In genomic region chr6:116671031-116671430, GRCm38 (mm10) we compare ENCODE assay signal across 8 mouse cellular contexts. TPM values are rescaled to one million over a fixed set of nuclear protein-coding genes. Genes with fewer than 3 reads are reported as not detected.
DNase-seq lines count a peak whose midpoint lies in the region; ATAC-seq and TF ChIP-seq lines count a peak whose summit lies in the region.

No protein-coding gene starts in this region.

- H3K9me3 ChIP-seq in embryonic facial prominence, embryonic 10.5 days = no peaks in the 10 kb centered on the region
- no peaks in the 10 kb centered on the region for H3K9me3 ChIP-seq in hindbrain, postnatal 0 days (ENCODE audit: low read length)
- H3K9me3 ChIP-seq in neural tube, embryonic 14.5 days (ENCODE audit: control insufficient read depth, low read length) = no peaks in the 10 kb centered on the region

- 7% methylated on average over 5 of the region's 5 CpGs for WGBS in embryonic facial prominence, embryonic 10.5 days
- WGBS in hindbrain, postnatal 0 days = 16% methylated on average over 5 of the region's 5 CpGs
- 6% methylated on average over 5 of the region's 5 CpGs for WGBS in neural tube, embryonic 14.5 days

- peak; percentile 69 for DNase-seq in left cerebral cortex, postnatal 4 days
- DNase-seq in left cerebral cortex, adult 8-10 months (ENCODE audit: low spot score in 2 of 2) = no peak
- DNase-seq in embryonic facial prominence, embryonic 10.5 days (ENCODE audit: low spot score) = peak; percentile 45
- peak; percentile 51 for DNase-seq in hindbrain, postnatal 0 days (ENCODE audit: low spot score)
- DNase-seq in frontal cortex, postnatal 36 days (ENCODE audit: low spot score in 2 of 2) = no peak
- DNase-seq in adrenal gland, postnatal 25 days = no peak

- ATAC-seq in hindbrain, postnatal 0 days = peak; percentile 10
- ATAC-seq in neural tube, embryonic 14.5 days (ENCODE audit: low read depth) = peak; percentile 15; the same call in 1 of the 2 replicates
- no peak for ATAC-seq in inflammation-experienced regulatory T-cells, adult 6 months

- peaks cover 40% of the 10 kb centered on the region for H3K27me3 ChIP-seq in embryonic facial prominence, embryonic 10.5 days (replicated peaks; ENCODE audit: low read depth, poor library complexity, severe bottlenecking)
- no peaks in the 10 kb centered on the region for H3K27me3 ChIP-seq in hindbrain, postnatal 0 days (ENCODE audit: insufficient read depth, low read length)
- no peaks in the 10 kb centered on the region for H3K27me3 ChIP-seq in neural tube, embryonic 14.5 days (ENCODE audit: control insufficient read depth, insufficient read depth, low read length)

- H3K4me3 ChIP-seq in embryonic facial prominence, embryonic 10.5 days = peak overlapping the region; percentile 19; the same call in 1 of the 2 replicates
- H3K4me3 ChIP-seq in hindbrain, postnatal 0 days (ENCODE audit: low read length) = no peak overlapping the region
- no peak overlapping the region for H3K4me3 ChIP-seq in neural tube, embryonic 14.5 days (ENCODE audit: low read depth, low read length)

- no peaks in the 10 kb centered on the region for H3K36me3 ChIP-seq in embryonic facial prominence, embryonic 10.5 days (replicated peaks)
- no peaks in the 10 kb centered on the region for H3K36me3 ChIP-seq in hindbrain, postnatal 0 days (ENCODE audit: insufficient read depth, low read length)
- H3K36me3 ChIP-seq in neural tube, embryonic 14.5 days (ENCODE audit: control insufficient read depth, insufficient read depth, low read length) = no peaks in the 10 kb centered on the region

- intact Hi-C loops in left cerebral cortex, postnatal 4 days (cut with DNase I) = no loop called here

- H3K4me2 ChIP-seq in hindbrain, postnatal 0 days (ENCODE audit: low read depth, low read length) = peak overlapping the region; percentile 79
- H3K4me2 ChIP-seq in neural tube, embryonic 14.5 days (ENCODE audit: low read depth, low read length) = peak overlapping the region; percentile 26; the same call in 1 of the 2 replicates

- H3K27ac ChIP-seq in embryonic facial prominence, embryonic 10.5 days (replicated peaks) = peak overlapping the region; percentile 68
- H3K27ac ChIP-seq in hindbrain, postnatal 0 days = peak overlapping the region; percentile 67; the same call in 1 of the 2 replicates
- H3K27ac ChIP-seq in neural tube, embryonic 14.5 days (ENCODE audit: low read depth, low read length) = peak overlapping the region; percentile 39; the same call in 1 of the 2 replicates

- H3K9ac ChIP-seq in hindbrain, postnatal 0 days (replicated peaks; ENCODE audit: low read length) = no peak overlapping the region
- H3K9ac ChIP-seq in neural tube, embryonic 14.5 days (replicated peaks; ENCODE audit: low read depth, low read length) = peak overlapping the region; percentile 25; the same call in 1 of the 2 replicates

- no peak for TF ChIP-seq CTCF in hindbrain, postnatal 0 days (IDR thresholded peaks at IDR 0.05; ENCODE audit: low read depth)

- peaks cover 78% of the 10 kb centered on the region for H3K4me1 ChIP-seq in embryonic facial prominence, embryonic 10.5 days
- H3K4me1 ChIP-seq in hindbrain, postnatal 0 days (ENCODE audit: insufficient read depth, low read length) = peaks cover 26% of the 10 kb centered on the region
- H3K4me1 ChIP-seq in neural tube, embryonic 14.5 days (ENCODE audit: control insufficient read depth, insufficient read depth, low read length) = peaks cover 21% of the 10 kb centered on the region; the same call in 1 of the 2 replicates

RNA-seq across cellular contexts. Expression of gene Rassf4, which starts 2.7 kb away (rescaled TPM):
- total RNA-seq in left cerebral cortex, postnatal 4 days (2021) = 1 to 10 TPM; 2.9 to 3.4 TPM
- 1 to 10 TPM; 6.2 to 8.6 (median 7.4) TPM for total RNA-seq in left cerebral cortex, adult 8-10 months (2022)
- 12.8 and 19.0 TPM in 2 replicates for polyA plus RNA-seq in embryonic facial prominence, embryonic 10.5 days (2016; fragmentation: Nextera tagmentation; extraction: Ambion mirVana)
- 18.2 and 37.1 TPM in 2 replicates for total RNA-seq in hindbrain, postnatal 0 days (2014; rRNA removed)
- 29.4 and 32.1 TPM in 2 replicates for polyA plus RNA-seq in hindbrain, postnatal 0 days (2015; fragmentation: Nextera tagmentation; extraction: Ambion mirVana)
- 25.3 and 32.3 TPM in 2 replicates for polyA plus RNA-seq in neural tube, embryonic 14.5 days (2014; fragmentation: Nextera tagmentation; extraction: Ambion mirVana)
- polyA plus RNA-seq in inflammation-experienced regulatory T-cells, adult 6 months (2017; shearing (Covaris generic)) = 1 to 10 TPM; 1.6 to 3.9 (median 1.9) TPM
- 2.2 and 4.8 TPM in 2 replicates for total RNA-seq in adrenal gland, postnatal 25 days (2021)

RNA-seq across cellular contexts. Expression of gene Depp1, which starts 20.6 kb away (rescaled TPM):
- total RNA-seq in left cerebral cortex, postnatal 4 days (2021) = 1 to 10 TPM in 1 of 2 experiments, under 1 TPM in 1; 0.54 to 2.7 TPM
- total RNA-seq in left cerebral cortex, adult 8-10 months (2022) = 1 to 10 TPM; 1.7 to 3.3 (median 2.4) TPM
- polyA plus RNA-seq in embryonic facial prominence, embryonic 10.5 days (2016; fragmentation: Nextera tagmentation; extraction: Ambion mirVana) = 16.5 and 20.6 TPM in 2 replicates
- 6.8 and 27.5 TPM in 2 replicates for total RNA-seq in hindbrain, postnatal 0 days (2014; rRNA removed)
- polyA plus RNA-seq in hindbrain, postnatal 0 days (2015; fragmentation: Nextera tagmentation; extraction: Ambion mirVana) = 4.2 and 4.8 TPM in 2 replicates
- 6.9 and 8.5 TPM in 2 replicates for polyA plus RNA-seq in neural tube, embryonic 14.5 days (2014; fragmentation: Nextera tagmentation; extraction: Ambion mirVana)
- not detected for polyA plus RNA-seq in inflammation-experienced regulatory T-cells, adult 6 months (2017; shearing (Covaris generic))
- total RNA-seq in adrenal gland, postnatal 25 days (2021) = 3.6 and 4.7 TPM in 2 replicates

RNA-seq across cellular contexts. Expression of gene Zfp422, which starts 42.2 kb away (rescaled TPM):
- 10 to 100 TPM; 42.0 to 49.9 TPM for total RNA-seq in left cerebral cortex, postnatal 4 days (2021)
- total RNA-seq in left cerebral cortex, adult 8-10 months (2022) = 10 to 100 TPM; 19.5 to 32.6 (median 23.2) TPM
- 267 TPM in 2 replicates for polyA plus RNA-seq in embryonic facial prominence, embryonic 10.5 days (2016; fragmentation: Nextera tagmentation; extraction: Ambion mirVana)
- total RNA-seq in hindbrain, postnatal 0 days (2014; rRNA removed) = 50.8 and 52.0 TPM in 2 replicates
- polyA plus RNA-seq in hindbrain, postnatal 0 days (2015; fragmentation: Nextera tagmentation; extraction: Ambion mirVana) = 97.1 and 101 TPM in 2 replicates
- 133 and 154 TPM in 2 replicates for polyA plus RNA-seq in neural tube, embryonic 14.5 days (2014; fragmentation: Nextera tagmentation; extraction: Ambion mirVana)
- 10 to 100 TPM; 32.2 to 36.2 (median 33.5) TPM for polyA plus RNA-seq in inflammation-experienced regulatory T-cells, adult 6 months (2017; shearing (Covaris generic))
- total RNA-seq in adrenal gland, postnatal 25 days (2021) = 18.8 and 24.6 TPM in 2 replicates

RNA-seq across cellular contexts. Expression of gene Tmem72, which starts 45.7 kb away (rescaled TPM):
- total RNA-seq in left cerebral cortex, postnatal 4 days (2021) = under 1 TPM; 0.12 to 0.22 TPM
- 1 to 10 TPM in 2 of 4 experiments, under 1 TPM in 2; 0.28 to 4.4 (median 1.0) TPM for total RNA-seq in left cerebral cortex, adult 8-10 months (2022)
- polyA plus RNA-seq in embryonic facial prominence, embryonic 10.5 days (2016; fragmentation: Nextera tagmentation; extraction: Ambion mirVana) = 0.04 and 0.06 TPM in 2 replicates
- total RNA-seq in hindbrain, postnatal 0 days (2014; rRNA removed) = 2.0 and 2.6 TPM in 2 replicates
- 3.8 and 4.6 TPM in 2 replicates for polyA plus RNA-seq in hindbrain, postnatal 0 days (2015; fragmentation: Nextera tagmentation; extraction: Ambion mirVana)
- 0.09 and 0.79 TPM in 2 replicates for polyA plus RNA-seq in neural tube, embryonic 14.5 days (2014; fragmentation: Nextera tagmentation; extraction: Ambion mirVana)
- polyA plus RNA-seq in inflammation-experienced regulatory T-cells, adult 6 months (2017; shearing (Covaris generic)) = under 1 TPM in 2 of 3 experiments, not detected in 1; 0.03 TPM
- total RNA-seq in adrenal gland, postnatal 25 days (2021) = 0.09 and 0.14 TPM in 2 replicates

Comparison
In these comparisons a context has a peak if more than half of its experiments do, and no peak if none do; other contexts are left out.
1. DNase-seq: peak in left cerebral cortex, postnatal 4 days (single experiment), embryonic facial prominence, embryonic 10.5 days (single experiment) and hindbrain, postnatal 0 days (single experiment); none in left cerebral cortex, adult 8-10 months (0 of 2), frontal cortex, postnatal 36 days (0 of 2) and adrenal gland, postnatal 25 days (single experiment).
2. Peak in every context shown above with its lines, with median percentiles within 50 percentile points of each other: H3K27ac ChIP-seq.